Mouse (Mus musculus) embryonic fibroblast, embryonic 13.5 days (primary cell): ENCODE data around the gene Ppp1r3f. TPM values are rescaled to one million over a fixed set of nuclear protein-coding genes. Genes with fewer than 3 reads are reported as not detected.

Source experiments
- H3K27ac ChIP-seq: 2 replicates; pipeline ENCODE4 v1.5.1; 2012; ENCODE audit warnings: low read length, control low read depth, inconsistent platforms; ENCODE audit not compliant: insufficient read depth
- H3K4me1 ChIP-seq: 2 replicates; pipeline ENCODE4 v1.6.1; 2011; ENCODE audit warnings: low read length; ENCODE audit not compliant: control insufficient read depth, insufficient read depth
- H3K4me3 ChIP-seq: 2 replicates; pipeline ENCODE4 v1.5.1; 2011; ENCODE audit warnings: mild to moderate bottlenecking, control low read depth, low read length; ENCODE audit not compliant: insufficient read depth
- CTCF ChIP-seq: IDR thresholded peaks from 2 replicates; pipeline ENCODE4 v1.5.1; 2011; ENCODE audit warnings: mild to moderate bottlenecking, control low read depth, low read length, moderate library complexity, borderline replicate concordance; ENCODE audit not compliant: insufficient read depth
- POLR2A ChIP-seq: IDR thresholded peaks from 2 replicates; pipeline ENCODE4 v1.6.1; 2011; ENCODE audit warnings: low read depth, mild to moderate bottlenecking, control low read depth, low read length, moderate library complexity
- polyA plus RNA-seq: library from polyadenylated mRNA; stranded (reverse); fragments of >200 nt; gene quantifications from 2 replicates; pipeline ENCODE4 v1.2.4, GENCODE M21; 2011; ENCODE audit warnings: low read depth; ENCODE audit not compliant: missing spikeins, insufficient read length

Ppp1r3f gene
- 2.9 and 3.1 TPM in 2 replicates for polyA plus RNA-seq

GRCm38 (mm10) chrX:7574087-7574884 lies at the start of gene Ppp1r3f:
Ppp1r3f (minus strand) TSS chrX:7574283.
- TF ChIP-seq POLR2A (peak; percentile 29; the same call in 1 of the 2 replicates), CTCF (no peak)
- H3K4me1 ChIP-seq = no peaks in the 10 kb centered on the region
- peak within 1 kb of the TSS; percentile 70 for H3K27ac ChIP-seq
- H3K4me3 ChIP-seq = peak within 1 kb of the TSS; percentile 73

GRCm38 (mm10) chrX:7617889-7618551 lies 43.9 kb upstream of the Ppp1r3f start:
- TF ChIP-seq POLR2A (no peak), CTCF (no peak)
- no peak overlapping the region for H3K27ac ChIP-seq
- H3K4me1 ChIP-seq = no peaks in the 10 kb centered on the region
- H3K4me3 ChIP-seq = no peak overlapping the region

- no peak for TF ChIP-seq CTCF
- no peak for TF ChIP-seq POLR2A
- peak overlapping the region; percentile 9; the same call in 1 of the 2 replicates for H3K4me3 ChIP-seq
- no peaks in the 10 kb centered on the region for H3K4me1 ChIP-seq
- no peak overlapping the region for H3K27ac ChIP-seq
Observed at GRCm38 (mm10) chrX:7610536-7611258, 36.6 kb upstream of the Ppp1r3f start.

GRCm38 (mm10) chrX:7610035-7610434 lies 36.0 kb upstream of the Ppp1r3f start:
- Histone ChIP-seq H3K4me1 (no peaks in the 10 kb centered on the region), H3K27ac (no peak overlapping the region), H3K4me3 (no peak overlapping the region)
- TF ChIP-seq CTCF = no peak
- TF ChIP-seq POLR2A = no peak

GRCm38 (mm10) chrX:7606783-7607182 lies 32.7 kb upstream of the Ppp1r3f start, which contains the start of gene Cacna1f:
Cacna1f (plus strand) TSS chrX:7607083.
- Histone ChIP-seq H3K4me3 (no peak within 1 kb of the TSS), H3K4me1 (no peaks in the 10 kb centered on the region), H3K27ac (no peak within 1 kb of the TSS)
- TF ChIP-seq CTCF (no peak), POLR2A (no peak)

GRCm38 (mm10) chrX:7605575-7605941 lies 31.5 kb upstream of the Ppp1r3f start:
- no peak for TF ChIP-seq POLR2A
- Histone ChIP-seq H3K4me3 (no peak overlapping the region), H3K27ac (no peak overlapping the region), H3K4me1 (no peaks in the 10 kb centered on the region)

- Histone ChIP-seq H3K4me1 (no peaks in the 10 kb centered on the region), H3K27ac (0 out of 2 replicates have a peak within 1 kb of the TSS, but pooled peaks have one; percentile 56), H3K4me3 (peak within 1 kb of the TSS; percentile 71)
- no peak for TF ChIP-seq CTCF
- TF ChIP-seq POLR2A = peak; percentile 53
Observed at GRCm38 (mm10) chrX:7604879-7605574, 30.9 kb upstream of the Ppp1r3f start, which contains the start of gene Ccdc22. Ccdc22 (minus strand) TSS chrX:7605517.

- no peaks in the 10 kb centered on the region for H3K4me1 ChIP-seq
- no peak overlapping the region for H3K27ac ChIP-seq
- TF ChIP-seq POLR2A (no peak), CTCF (no peak)
- peak overlapping the region; percentile 71; the same call in 1 of the 2 replicates for H3K4me3 ChIP-seq
Observed at GRCm38 (mm10) chrX:7604004-7604403, 29.9 kb upstream of the Ppp1r3f start.

GRCm38 (mm10) chrX:7595371-7595770 lies 21.3 kb upstream of the Ppp1r3f start:
- Histone ChIP-seq H3K4me3 (no peak overlapping the region), H3K4me1 (no peaks in the 10 kb centered on the region), H3K27ac (no peak overlapping the region)
- no peak for TF ChIP-seq CTCF
- TF ChIP-seq POLR2A = no peak
